Mouse (Mus musculus): ENCODE measurements around the gene Gm48551. TPM values are rescaled to one million over a fixed set of nuclear protein-coding genes. Genes with fewer than 3 reads are reported as not detected.

Gm48551 gene
- total and polyA plus RNA-seq, 2 experiments from 2014 or later: 0.88 to 10.2 TPM

DNA sequence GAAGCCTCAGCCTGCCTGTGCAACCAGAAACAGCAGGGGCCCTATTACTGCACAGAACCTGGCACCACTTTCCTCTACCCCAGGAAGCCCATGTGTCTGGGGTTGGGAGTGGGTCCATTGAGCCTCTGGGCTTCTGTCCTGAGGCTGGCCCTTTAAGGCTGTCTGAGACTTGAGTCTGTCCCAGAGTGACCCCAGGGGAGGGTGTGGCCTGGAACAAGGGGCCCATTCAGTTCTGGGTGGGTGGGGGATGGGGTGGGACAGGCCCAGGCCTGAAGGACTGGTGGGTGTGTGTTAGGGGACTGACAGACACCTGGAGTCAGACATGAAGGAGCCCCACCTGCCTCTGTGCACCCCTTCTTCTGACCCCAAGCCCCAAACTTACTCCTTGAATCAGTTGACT, 30.4 kb downstream of the Gm48551 start:
- H3K4me1 ChIP-seq (ENCODE audit: insufficient read depth, low read length): peaks cover 6% of the 10 kb centered on the region; the same call in 1 of the 2 replicates
- no peak for ATAC-seq (ENCODE audit: low FRiP score)

DNA sequence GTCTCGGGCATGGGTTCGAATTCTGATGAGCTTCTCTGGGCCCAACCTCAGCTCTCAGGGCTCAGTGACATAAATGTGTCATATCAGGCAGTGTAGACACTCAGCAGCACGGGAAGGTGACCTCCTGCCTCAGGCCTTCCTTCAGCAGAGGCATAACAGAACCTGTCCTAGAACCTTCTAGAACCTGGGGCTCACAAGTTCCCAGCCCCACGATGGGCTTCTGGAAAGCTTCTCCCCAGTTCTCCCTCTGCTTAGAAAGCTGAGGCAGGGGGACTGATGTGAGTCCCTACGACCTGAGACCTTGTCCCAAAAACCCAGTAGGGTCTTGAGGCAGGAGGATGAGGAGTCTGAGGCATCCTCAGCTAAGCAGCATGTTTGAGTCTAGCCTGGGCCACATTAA, 30.9 kb downstream of the Gm48551 start:
- Histone ChIP-seq H3K4me2 (ENCODE audit: low read depth, low read length, poor library complexity, severe bottlenecking) (no peak overlapping the region), H3K9me3 (ENCODE audit: low read length) (no peaks in the 10 kb centered on the region), H3K27me3 (ENCODE audit: insufficient read depth, low read length) (no peaks in the 10 kb centered on the region), H3K4me1 (ENCODE audit: insufficient read depth, low read length) (peaks cover 6% of the 10 kb centered on the region; the same call in 1 of the 2 replicates), H3K27ac (ENCODE audit: low read depth, low read length) (no peak overlapping the region), H3K4me3 (ENCODE audit: low read depth, low read length) (no peak overlapping the region), H3K9ac (replicated peaks; ENCODE audit: low read length, poor library complexity, severe bottlenecking) (no peak overlapping the region), H3K36me3 (ENCODE audit: insufficient read depth, low read length) (0 out of 2 replicates have a peak, but pooled peaks cover 8% of the 10 kb centered on the region)
- 83% methylated on average over 5 of the region's 5 CpGs for WGBS
- no peak for TF ChIP-seq CTCF (IDR thresholded peaks at IDR 0.05)
- DNase-seq (ENCODE audit: low spot score) (no peak), ATAC-seq (ENCODE audit: low FRiP score) (no peak)

More for the DNA sequence above, 30.4 kb downstream of the Gm48551 start:
- 0 out of 2 replicates have a peak, but pooled peaks cover 4% of the 10 kb centered on the region for H3K36me3 ChIP-seq (ENCODE audit: insufficient read depth, low read length)
- no peak overlapping the region for H3K27ac ChIP-seq (ENCODE audit: low read depth, low read length)
- no peak overlapping the region for H3K4me2 ChIP-seq (ENCODE audit: low read depth, low read length, poor library complexity, severe bottlenecking)
- H3K9me3 ChIP-seq (ENCODE audit: low read length): no peaks in the 10 kb centered on the region
- no peak for TF ChIP-seq CTCF (IDR thresholded peaks at IDR 0.05)
- DNase-seq (ENCODE audit: low spot score): no peak
- H3K9ac ChIP-seq (replicated peaks; ENCODE audit: low read length, poor library complexity, severe bottlenecking): no peak overlapping the region
- no peaks in the 10 kb centered on the region for H3K27me3 ChIP-seq (ENCODE audit: insufficient read depth, low read length)
- H3K4me3 ChIP-seq (ENCODE audit: low read depth, low read length): no peak overlapping the region

DNA sequence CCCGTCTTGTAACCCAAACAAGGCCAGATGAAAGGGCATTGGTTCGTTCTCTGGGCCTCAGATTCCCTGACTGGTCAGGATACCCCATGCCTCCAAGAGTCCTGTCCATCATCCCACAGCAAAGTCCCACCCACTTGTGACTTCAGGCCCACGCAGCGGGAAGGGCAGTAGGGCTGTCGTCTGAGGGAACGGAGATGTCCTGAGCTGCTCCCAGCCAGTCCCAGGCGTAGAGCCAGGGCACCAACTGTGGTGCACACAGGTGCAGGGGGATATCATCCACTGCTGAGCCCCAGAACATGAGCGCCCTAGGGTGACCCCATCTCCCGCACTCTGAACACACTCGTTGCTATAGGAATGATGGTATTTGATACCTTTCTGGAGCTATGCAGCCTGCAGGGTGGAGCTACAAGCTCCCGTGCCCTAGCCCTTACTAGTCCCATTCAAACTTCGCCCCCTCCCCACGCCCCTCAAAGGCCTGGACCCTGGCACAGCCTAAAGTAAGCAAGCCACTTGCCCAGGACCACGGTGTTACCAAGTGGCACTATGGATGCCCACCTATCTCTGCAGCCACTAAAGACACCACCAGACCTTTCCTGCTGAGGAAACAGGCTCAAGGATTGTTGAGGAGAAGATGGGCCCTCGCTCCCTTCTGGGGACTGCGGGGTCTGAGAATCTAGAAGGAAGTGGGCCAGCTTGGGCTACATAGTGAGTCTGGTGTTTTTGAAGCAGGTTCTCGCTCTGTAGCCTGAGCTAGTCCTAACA, 31.5 kb downstream of the Gm48551 start:
- Histone ChIP-seq H3K27me3 (ENCODE audit: insufficient read depth, low read length) (no peaks in the 10 kb centered on the region), H3K4me3 (ENCODE audit: low read depth, low read length) (no peak overlapping the region), H3K4me1 (ENCODE audit: insufficient read depth, low read length) (peaks cover 6% of the 10 kb centered on the region; the same call in 1 of the 2 replicates), H3K9me3 (ENCODE audit: low read length) (no peaks in the 10 kb centered on the region), H3K36me3 (ENCODE audit: insufficient read depth, low read length) (0 out of 2 replicates have a peak, but pooled peaks cover 12% of the 10 kb centered on the region), H3K4me2 (ENCODE audit: low read depth, low read length, poor library complexity, severe bottlenecking) (no peak overlapping the region), H3K9ac (replicated peaks; ENCODE audit: low read length, poor library complexity, severe bottlenecking) (no peak overlapping the region), H3K27ac (ENCODE audit: low read depth, low read length) (no peak overlapping the region)
- 75% methylated on average over 17 of the region's 17 CpGs for WGBS
- ATAC-seq (ENCODE audit: low FRiP score): no peak
- TF ChIP-seq CTCF (IDR thresholded peaks at IDR 0.05): no peak
- DNase-seq (ENCODE audit: low spot score): no peak

DNA sequence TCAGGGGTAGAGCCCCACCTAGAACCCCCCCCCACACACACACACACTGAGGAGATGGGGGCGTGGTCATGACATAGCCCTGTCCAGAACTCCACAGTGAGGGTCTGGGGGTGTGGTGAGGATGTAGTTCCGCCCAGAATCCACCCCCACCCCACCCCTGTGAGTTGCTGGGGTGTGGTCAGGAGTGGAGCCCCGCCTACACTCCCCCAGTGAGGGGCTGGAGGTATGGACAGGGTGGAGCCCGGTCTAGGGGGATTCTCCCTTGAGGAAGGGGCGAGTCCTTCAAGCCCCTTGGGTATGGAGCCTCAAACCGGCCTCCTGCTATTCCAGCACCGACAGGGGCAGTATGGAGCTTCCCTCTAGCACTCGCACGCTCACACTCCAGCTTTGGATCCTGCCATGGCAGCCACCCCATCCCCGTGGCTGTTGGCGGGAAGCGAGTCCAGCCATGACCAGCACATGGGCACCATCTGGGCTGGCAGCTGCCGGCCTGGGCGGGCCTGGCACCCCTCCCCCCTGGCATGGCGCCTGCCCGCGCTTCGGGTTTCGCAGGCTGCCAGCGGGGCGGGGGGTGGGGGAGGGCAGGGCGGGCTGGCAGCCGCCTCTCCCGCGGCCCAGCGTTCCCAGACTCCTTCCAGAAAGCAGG, 32.4 kb downstream of the Gm48551 start:
- H3K4me2 ChIP-seq (ENCODE audit: low read depth, low read length, poor library complexity, severe bottlenecking): peak overlapping the region; percentile 42
- DNase-seq (ENCODE audit: low spot score): peak; percentile 92
- peak; percentile 74 for ATAC-seq (ENCODE audit: low FRiP score)
- H3K9me3 ChIP-seq (ENCODE audit: low read length): no peaks in the 10 kb centered on the region
- 6% methylated on average over 26 of the region's 26 CpGs for WGBS
- H3K27me3 ChIP-seq (ENCODE audit: insufficient read depth, low read length): no peaks in the 10 kb centered on the region
- H3K36me3 ChIP-seq (ENCODE audit: insufficient read depth, low read length): 0 out of 2 replicates have a peak, but pooled peaks cover 12% of the 10 kb centered on the region
- 0 out of 2 replicates have a peak overlapping the region, but pooled peaks have one; percentile 32 for H3K27ac ChIP-seq (ENCODE audit: low read depth, low read length)
- peak; percentile 74 for TF ChIP-seq CTCF (IDR thresholded peaks at IDR 0.05)
- 0 out of 2 replicates have a peak overlapping the region, but pooled peaks have one; percentile 37 for H3K9ac ChIP-seq (replicated peaks; ENCODE audit: low read length, poor library complexity, severe bottlenecking)
- H3K4me1 ChIP-seq (ENCODE audit: insufficient read depth, low read length): peaks cover 3% of the 10 kb centered on the region; the same call in 1 of the 2 replicates
- H3K4me3 ChIP-seq (ENCODE audit: low read depth, low read length): peak overlapping the region; percentile 30

DNA sequence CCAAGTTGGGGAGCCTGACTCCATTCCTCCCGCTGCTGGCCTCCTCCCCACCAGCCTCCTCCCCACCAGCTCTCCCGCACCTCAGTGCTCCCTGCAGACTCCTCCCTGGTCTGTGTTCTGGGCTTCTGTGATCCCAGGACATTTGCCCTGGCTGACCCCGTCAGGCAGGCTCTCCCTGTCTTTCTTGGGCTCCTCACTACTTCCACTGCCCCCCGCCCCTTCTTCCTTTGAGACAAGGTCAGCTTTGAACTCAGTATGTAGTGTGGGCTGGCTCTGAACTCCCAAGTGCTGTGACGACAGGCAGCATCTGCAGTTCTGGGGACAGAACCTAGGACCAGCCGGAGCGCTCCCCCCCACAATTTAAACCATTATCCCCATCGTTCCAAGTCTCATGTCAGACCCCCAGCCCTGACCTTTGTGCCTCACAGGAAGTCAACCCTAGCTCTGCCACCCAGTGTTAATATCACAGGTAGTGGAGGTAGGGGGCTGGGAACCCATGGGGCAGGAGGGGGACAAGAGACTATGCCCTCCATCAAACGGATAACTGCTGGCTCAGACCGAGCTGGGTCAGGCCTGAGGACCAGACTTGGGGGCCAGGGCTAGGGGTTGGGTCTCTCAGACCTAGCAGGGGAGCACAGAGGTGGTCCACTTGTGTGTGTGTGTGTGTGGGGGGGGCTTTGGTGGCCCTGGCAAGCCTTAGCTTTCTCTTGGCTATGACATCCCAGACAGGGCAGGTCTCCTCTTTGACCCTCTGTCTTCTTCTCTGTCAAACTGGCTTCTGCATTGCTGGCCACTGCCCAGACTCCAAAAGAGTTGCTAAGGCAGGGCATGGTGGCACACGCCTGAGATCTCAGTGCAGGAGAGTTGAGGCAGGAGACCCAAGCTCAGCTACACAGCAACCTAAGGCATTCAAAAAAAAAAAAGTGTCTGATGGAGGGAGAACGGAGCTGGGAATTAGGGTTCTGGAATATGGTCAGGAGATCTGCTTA, 33.3 kb downstream of the Gm48551 start:
- ATAC-seq (ENCODE audit: low FRiP score) (no peak), DNase-seq (ENCODE audit: low spot score) (no peak)
- 52% methylated on average over 11 of the region's 12 CpGs for WGBS
- H3K4me1 ChIP-seq (ENCODE audit: insufficient read depth, low read length): peaks cover 3% of the 10 kb centered on the region; the same call in 1 of the 2 replicates
- 0 out of 2 replicates have a peak overlapping the region, but pooled peaks have one; percentile 3 for H3K27ac ChIP-seq (ENCODE audit: low read depth, low read length)
- no peak overlapping the region for H3K9ac ChIP-seq (replicated peaks; ENCODE audit: low read length, poor library complexity, severe bottlenecking)
- 0 out of 2 replicates have a peak, but pooled peaks cover 12% of the 10 kb centered on the region for H3K36me3 ChIP-seq (ENCODE audit: insufficient read depth, low read length)
- H3K4me3 ChIP-seq (ENCODE audit: low read depth, low read length): peak overlapping the region; percentile 30
- H3K27me3 ChIP-seq (ENCODE audit: insufficient read depth, low read length): no peaks in the 10 kb centered on the region
- H3K4me2 ChIP-seq (ENCODE audit: low read depth, low read length, poor library complexity, severe bottlenecking): peak overlapping the region; percentile 42
- no peak for TF ChIP-seq CTCF (IDR thresholded peaks at IDR 0.05)
- H3K9me3 ChIP-seq (ENCODE audit: low read length): no peaks in the 10 kb centered on the region

Measured in midbrain, postnatal 0 days (tissue).